Mouse (Mus musculus) spleen, adult 18-20 months (tissue): ENCODE measurements around the gene Fbxo21.
A peak's percentile ranks its signal among the peaks of the same experiment; 100 is the strongest.

Source experiments
- DNase-seq, 2 experiments: peaks; one replicate each; pipeline ENCODE4 v3.0.0; 2022; ENCODE audit warnings: mixed read lengths in 2 of 2

Fbxo21 gene

DNA sequence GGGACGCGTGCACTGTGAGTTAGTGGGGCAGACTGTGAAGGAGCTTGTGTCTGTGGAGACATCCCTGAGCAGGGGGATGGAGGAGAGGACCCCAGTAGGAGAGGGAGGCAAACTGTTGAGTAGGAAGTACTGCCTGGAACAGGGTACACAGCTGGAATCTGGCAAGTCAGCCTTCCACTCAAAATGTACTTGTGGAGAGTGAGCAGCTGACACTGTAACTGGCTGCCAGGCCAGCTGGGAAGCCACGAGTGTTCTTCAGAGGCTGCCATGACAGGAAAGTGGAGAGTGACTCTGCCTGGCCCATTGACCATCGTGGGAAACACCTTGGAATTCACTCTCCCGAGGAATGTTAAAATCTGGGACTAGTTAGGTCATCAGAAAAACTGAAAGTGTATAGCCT, 5.4 kb downstream of the Fbxo21 start:
- no peak for DNase-seq

DNA sequence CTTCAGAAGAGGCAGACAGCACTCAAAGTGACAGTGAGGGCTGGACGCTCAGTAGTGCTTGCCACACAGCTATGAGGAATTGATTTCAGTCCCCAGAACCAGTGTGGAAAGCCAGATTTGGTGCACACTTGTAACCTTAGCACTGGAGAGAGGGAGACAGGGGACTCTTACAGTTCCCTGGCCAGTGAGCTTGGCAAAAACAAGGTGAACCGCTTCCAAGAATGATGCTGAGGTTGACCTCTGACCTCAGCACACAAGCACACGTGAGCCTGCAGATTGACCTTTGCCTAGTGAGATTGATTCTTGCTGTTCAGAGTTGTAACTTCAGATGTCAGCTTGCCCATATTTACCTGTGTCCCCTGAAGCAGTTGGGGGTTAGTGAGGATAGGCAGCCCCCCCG, 9.8 kb downstream of the Fbxo21 start:
- no peak for DNase-seq

DNA sequence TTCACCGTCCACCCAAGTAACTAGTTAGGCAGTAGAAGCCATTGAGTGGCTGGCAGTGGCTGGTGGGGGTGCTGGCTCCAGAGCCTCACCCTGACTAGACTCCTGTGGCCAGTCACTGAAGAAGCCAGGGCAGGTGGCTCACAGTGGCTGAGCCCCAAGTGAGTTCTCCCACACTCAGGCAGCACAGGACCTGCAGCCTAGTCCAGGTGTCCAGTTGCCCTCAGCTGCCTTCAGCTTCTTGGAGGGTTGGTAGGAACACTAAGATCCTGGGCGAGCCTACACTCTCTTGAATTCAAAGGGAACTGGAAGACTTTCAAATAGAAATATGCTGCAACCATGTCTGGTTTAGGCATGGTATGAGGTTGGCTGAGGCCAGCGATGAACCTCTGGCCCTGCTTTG, 11.4 kb downstream of the Fbxo21 start:
- no peak for DNase-seq

DNA sequence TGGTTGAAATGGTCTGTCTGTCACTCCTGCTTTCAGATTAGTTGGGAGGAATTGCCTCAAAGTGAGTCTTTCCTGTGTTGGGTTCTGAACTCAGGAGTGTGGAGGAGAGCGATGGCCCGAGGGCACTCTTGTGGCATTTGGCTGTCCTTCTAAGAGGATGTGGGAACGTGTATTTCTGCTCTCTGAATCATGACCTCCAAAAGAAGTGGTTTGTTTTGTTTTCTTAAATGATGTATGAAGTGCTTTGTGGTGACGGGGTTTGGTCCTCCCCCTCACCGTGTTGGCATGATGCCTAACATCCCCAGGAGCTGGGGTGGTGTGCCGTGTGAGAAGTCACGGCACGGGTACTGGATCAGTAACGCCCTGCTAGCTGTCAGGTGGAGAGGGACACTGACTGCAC, 11.8 kb downstream of the Fbxo21 start:
- no peak for DNase-seq

DNA sequence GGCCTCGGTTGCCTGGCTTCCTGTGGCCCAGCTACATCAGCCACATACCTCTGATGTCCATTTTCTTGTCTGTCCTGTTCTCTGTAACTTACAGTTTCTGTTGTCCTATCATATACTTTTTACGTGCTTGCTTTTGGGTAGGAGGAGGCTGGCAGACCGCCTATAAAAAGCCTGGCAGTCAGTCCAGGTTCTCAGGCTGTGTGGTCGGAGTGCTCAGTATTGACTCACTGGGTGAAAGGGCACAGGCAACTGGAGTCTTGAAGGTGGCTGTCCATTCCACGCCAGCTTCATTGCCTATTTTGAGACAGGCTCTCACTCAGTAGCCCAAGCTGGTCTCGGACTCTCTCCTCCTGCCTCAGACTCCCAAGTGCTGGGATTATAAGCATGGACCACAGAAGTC, 13.2 kb downstream of the Fbxo21 start:
- no peak for DNase-seq

DNA sequence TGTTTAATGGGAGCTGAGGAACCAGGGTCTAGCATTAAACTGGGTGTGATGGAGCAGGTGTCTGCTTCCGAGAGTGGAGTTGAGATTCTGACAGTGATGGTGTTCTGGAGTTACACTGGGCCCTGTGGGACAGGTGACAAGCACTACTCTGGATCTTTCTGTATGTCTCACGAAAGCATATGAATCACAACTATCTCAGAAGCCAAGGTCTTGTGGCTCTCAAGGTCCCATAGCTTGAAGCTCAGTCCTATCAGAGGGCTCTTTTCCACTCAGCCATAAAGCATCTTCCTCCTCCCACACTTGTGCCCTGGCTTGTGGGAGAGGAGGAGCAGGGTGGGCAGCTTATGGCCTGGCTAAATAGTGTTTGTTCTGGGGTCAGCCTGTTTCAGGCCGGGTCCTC, 14.4 kb downstream of the Fbxo21 start:
- no peak for DNase-seq

DNA sequence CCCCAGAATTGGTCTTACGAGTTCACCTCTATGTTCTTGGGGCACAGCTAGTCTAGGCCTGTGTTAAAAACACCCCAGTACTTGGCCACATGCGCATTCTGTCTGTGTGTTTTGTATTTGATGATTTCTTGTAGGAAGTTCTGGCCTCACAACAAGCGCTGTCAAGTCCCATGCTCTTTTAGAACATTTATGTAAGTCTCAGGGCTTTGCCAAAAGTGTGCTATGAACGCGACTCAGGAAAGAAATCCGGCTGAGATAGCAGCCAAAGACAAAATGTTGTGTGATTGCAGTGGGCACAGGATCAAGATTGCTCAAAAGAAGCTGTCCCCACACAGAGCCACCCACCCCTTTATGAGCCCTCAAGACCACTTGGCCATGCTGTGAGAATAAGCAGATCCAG, 17.0 kb downstream of the Fbxo21 start:
- DNase-seq: no peak

DNA sequence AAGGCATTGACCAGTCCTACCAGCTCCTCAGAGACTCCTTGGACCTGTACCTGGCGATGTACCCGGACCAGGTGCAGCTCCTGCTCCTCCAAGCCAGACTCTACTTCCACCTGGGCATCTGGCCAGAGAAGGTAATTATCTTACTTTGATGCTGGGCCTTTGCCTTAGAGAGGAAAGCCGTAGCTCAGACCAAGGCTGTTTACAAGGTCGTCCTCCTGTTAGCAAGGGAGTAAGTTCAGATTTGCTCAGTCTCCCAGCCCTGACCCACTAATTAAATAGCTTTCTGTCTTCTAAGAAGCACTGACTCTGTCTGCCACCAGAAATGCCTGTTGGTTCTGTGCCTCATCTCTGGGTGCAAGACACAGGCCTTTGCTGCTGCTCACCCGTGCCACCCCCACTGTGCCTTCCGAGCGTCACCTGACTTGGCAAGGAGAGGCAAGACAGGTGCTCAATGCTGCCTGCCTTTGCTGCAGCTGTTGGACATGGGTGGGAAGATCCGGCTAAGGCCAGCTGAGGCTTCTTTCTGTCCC, 18.9 kb downstream of the Fbxo21 start:
- no peak for DNase-seq

DNA sequence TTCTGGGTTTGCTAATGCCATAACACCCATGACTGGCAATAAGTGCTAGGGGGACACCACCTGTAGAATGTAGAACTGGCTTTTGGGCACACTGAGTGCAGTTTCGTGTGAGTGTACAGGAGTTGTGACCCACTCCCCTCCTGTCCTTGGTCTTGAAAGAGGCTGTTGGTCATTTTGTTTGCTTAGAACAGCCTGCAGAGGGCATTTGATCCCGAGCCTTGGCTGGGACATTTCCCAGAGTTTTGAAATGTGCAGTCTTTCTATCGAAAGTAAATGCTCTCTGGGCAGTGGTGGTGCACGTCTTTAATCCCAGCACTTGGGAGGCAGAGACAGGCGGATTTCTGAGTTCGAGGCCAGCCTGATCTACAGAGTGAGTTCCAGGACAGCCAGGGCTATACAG, 19.4 kb downstream of the Fbxo21 start:
- DNase-seq: no peak

DNA sequence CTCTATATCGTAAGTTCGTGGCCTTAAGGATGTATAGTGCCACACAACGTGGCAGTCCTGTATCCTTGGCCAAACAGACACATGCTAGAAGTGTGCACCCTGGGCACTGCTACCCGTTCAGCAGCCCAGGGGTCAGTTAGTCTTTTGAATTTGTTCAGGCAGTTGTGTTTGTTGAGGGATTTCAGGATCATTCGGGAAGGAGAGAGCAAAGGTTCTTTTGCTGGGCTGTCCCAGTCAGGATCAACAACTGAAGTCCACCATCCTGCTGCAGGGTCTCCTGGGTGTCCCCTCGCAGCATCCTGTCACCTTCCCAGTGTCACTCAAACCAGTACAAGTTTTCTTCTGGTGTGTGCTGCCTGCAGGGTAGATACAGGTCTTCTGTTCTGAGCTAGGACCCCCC, 20.1 kb downstream of the Fbxo21 start:
- DNase-seq: no peak

DNA sequence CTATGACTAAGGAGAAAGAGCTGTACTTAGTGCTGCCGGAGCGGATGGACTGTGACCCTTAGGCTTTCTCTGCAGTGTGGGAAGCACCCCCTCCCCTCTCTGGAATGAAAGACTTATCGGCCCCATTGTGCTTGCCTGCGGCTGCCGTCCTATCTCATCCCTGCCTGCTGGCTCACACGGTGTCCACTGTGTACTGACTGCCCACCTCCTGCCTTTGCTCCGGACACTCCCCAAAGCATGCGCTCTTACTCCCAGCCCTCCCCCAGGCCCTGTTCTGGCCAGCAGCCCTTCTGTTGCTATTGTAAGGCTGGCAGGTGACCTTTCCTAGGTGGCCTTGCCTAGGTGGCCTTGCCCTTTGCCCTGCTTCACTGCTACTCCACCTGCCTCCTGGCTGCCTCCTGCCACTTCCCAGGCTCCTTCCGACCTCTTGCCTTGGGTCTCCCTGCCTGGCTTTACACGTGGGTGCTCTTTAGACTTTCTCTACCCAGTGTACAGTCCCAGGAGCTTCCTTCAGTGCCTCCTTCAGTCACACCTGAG, 21.0 kb downstream of the Fbxo21 start:
- no peak for DNase-seq

DNA sequence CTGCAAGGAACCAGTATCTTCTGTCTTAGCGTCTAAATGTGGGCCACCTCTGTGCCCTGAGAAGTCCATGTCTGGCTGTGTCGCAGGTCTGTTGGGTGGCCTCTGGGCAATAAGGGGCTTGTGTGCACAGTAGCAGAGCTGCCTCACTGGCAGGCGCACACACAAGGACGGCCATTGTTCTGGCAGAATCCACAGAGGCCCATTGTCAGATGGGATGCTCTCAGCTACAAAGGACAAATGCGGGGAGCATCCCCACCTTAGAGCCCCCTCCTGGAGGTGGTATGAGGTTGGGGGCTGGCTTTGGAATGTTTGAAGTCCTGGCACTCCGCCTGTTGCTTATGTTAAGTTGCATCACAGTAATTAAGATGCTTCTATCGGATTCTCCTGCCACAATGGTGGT, 22.5 kb downstream of the Fbxo21 start:
- no peak for DNase-seq

DNA sequence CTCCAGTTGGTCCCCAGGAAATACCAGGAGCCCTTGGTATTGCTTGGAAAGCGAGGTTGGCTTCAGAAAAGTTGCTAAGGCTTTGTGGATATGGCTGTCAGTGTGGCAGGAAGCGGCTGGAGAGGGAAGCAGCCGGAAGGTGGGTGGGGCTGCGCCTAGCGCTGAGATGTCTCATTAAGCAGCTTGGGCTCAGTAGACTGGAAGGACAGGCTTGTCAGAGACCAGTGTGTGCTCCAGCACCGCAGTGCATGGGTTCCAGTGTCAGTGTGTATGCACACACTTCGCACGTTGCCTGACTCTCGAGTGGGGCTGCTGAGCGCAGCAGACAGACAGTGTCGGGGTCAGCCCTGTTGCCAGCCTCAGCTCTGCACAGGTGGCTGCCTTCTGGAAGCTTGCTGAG, 23.1 kb downstream of the Fbxo21 start:
- no peak for DNase-seq

DNA sequence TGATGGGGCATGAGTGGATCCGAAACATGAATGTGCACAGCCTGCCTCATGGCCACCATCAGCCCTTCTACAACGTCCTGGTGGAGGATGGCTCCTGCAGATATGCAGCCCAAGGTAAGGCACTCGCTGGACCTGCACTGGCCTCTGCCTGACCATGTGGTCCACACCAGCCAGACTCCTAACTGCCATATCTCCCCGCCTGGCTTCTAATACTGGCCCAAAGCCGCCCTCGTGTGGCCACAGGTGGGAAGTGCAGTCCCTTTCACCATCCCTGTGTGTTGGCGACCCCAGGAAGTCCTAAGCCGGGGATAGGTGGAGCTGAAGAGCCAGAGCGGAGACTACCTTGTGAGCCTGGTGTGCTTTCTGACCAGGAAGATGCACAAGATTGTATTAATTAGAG, 25.5 kb downstream of the Fbxo21 start:
- peak; percentile 25 to 64 for DNase-seq

DNA sequence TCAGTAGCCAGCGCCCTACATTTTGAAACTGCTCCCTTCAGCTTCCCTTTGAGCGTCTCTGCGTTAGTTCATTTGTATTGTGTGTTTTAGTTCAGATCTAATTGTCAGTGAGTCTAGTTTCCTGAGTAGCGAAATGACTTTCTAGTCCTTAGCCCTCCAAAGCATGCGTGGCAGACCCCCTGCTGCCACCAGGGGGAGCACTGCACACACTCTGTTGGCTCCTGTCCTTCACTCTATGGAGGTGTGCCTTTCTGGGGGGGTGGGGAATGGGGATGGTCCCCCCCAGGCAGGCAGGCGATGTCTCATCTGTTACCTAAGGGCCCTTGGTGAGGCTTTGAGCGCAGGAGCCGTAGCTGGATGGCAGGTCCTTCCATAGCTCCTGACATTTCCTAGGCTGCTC, 28.1 kb downstream of the Fbxo21 start:
- DNase-seq: peak in 1 of 2 experiments; percentile 69

DNA sequence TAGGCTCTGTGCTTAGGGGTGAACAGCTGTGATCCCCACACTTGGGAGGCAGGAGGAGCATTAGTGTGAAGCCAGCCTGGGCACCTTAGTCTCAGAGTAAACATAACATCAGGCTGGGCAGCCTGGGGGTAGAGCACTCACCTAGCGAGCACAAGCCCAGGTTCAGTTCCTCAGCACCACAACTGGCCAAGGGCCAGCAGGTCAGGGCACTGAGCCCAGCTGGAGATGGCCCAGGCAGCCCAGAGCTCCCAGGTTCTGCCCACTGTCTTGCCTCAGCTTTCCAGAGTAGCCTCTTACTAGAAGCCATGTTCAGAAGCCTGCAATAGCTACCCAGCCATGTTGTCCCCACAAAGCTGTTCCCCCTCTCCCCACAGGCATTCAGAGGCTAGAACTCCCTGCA, 29.2 kb downstream of the Fbxo21 start:
- no peak for DNase-seq

DNA sequence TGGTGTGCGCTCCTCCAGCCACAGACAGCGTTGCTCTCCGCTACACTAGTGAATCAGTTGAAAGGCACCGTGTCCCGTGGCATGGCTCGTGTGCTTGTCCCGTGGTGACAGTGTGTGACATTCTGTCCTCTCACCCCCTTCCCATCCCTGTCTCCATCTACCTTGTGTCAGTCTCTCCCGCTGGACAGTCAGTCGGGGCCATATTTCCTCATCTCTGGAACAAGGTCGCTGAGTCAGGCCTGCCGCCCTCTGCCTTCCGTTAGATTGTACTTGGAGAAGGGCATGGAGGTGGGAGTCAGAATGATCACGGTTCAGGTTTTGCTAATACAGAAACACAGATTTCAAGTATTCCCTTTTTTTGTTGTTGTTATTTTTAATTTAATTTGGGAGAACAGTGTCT, 31.8 kb downstream of the Fbxo21 start:
- DNase-seq: no peak

DNA sequence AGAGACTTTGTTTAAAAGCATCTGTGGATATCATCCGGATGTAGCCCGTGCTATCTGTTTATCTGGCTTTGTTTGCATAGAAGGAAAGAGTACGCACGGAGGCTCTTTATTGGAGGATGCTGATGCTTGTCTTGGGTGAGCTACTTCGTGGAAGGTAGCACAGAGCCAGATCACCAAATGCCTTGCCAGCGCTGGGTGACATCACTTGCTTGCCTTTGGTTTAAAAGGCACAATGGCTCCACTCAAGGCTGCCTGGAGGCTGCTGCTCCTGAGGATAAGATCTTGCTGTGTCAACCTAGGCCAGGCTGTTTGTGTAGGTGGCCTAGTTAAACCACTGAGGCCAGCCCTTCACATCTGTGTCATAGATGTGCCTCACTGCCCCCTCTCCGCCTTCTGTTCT, 34.3 kb downstream of the Fbxo21 start:
- no peak for DNase-seq

DNA sequence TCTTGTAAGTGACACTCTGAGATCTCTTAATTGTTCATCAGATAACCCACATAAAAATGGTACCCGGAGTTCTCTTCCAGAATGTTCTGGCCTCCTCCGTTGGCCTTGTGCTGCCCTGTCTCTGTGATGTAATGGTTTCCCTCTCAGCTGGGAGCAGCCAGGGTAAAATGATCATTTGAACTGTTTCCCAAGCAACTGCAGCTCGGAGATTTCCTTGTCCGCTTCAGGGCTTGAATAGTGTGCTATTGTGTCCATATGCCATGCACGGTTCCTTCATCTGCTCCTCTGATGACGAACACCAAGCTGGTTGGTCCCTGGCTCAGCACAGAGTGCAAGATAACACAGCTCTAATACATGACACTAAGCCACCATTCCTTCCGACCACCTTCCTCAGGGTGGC, 35.3 kb downstream of the Fbxo21 start:
- no peak for DNase-seq

DNA sequence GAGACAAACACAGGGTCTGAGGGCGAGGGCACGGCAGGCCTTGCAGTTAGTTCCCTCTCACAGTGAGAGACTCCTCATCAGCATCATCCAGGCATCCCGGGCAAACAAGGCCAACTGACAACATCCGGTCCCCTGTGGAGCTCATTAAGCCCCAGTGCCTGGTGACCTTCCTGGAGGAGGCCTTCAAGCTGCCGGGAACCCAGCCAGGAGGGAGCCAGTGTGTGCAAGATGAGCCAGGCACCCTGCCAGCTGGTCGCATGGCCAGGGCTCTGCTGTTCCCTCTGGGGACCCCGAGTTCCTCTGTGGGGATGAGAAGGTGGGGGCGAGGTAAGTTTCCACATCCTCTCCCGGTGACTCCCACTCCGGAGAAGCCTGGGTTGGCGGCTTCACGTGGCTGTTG, 38.5 kb downstream of the Fbxo21 start:
- no peak for DNase-seq

DNA sequence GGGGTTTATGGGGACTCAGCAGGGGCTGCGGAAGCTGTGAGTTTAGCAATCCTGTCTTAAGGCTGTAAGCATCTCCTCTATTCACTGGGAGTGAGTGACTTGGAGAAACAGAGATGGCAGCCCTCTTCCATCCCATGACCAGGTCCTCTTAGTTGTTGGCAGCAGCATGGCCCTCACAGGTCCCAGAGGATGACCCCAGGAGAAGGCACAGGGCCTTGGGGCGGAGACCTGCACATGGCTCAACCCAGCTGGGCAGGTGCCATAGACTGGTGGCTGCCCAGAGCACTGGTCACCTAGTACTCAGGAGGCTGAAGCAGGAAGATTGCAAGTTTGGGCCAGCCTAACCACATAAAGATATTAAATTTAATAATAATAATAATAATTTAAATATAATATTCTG, 39.1 kb downstream of the Fbxo21 start:
- DNase-seq: no peak

DNA sequence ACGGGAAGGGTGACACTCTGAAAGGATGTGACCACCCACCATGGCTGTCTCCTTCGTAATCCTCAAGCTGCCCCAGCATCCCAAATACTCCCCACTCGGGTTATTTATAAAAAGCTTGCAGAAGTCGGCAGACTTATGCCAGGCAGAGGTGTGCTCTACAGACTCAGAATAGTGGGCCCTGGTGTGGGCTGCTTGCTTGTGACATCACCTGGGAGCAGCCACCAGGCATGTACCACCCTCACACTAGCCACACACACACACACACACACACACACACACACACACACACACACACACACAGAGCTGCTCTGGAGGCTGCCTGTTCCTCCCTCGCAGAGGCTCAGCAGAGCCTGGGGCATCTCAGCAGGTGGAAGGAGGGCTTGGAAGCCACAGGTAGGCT, 41.0 kb downstream of the Fbxo21 start:
- no peak for DNase-seq

DNA sequence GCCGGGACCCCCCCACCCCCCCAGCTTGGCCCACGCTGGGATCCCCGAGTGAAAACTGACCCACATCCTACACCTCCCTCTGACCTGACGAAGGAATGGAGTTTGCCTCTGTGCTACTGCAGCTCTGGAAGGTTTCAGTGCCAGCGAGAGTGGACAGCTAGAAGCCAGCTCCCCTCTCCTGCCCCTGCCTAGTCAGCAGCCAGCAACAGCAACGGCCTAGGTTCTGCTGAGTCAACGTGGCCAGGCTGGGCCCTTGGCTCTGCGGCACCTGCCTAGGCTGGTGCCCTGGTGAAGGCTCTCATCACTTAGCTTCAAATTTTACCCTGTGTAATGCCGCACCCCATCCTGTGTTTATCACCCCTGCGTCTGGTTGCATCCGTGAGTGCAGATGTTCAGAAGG, 43.4 kb downstream of the Fbxo21 start:
- no peak for DNase-seq

DNA sequence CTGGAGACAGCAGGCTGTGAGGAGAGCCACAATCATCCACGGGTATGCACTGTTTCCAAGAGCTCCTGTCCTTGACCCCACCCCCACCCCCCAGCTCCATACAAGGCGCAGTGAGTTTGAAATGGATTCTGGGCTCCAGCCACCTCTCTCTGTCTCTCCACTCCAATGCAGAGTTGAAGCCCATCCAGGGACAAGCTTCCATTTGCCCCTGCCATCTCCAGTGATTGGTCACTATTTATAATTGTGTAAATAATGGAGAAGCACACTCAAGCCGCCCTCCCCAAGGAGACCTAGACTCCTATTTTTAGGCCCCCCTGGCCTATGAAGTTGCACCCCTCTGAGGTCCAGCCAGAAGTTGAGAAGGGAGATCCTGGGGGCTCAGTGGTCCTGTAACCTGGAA, 46.5 kb downstream of the Fbxo21 start:
- no peak for DNase-seq

DNA sequence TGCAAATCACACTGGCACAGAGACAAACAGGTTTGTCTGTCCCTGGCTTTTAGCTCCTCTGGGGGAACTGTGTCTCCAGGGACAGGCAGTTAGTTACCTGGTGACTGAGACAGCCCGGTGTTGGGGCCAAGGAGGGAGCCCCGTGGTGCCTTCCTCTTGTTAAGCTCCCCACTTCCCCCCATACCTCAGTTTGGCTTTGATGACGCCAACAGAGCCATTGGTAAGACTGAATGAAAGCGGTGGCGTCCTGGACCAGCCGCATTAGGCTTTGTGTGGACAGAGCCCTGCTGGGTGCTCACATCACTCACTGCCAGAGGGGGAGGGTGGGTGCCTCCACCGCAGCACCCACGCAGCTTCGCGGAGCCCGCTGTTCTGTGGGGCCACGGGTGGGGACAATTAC, 49.4 kb downstream of the Fbxo21 start:
- no peak for DNase-seq

DNA sequence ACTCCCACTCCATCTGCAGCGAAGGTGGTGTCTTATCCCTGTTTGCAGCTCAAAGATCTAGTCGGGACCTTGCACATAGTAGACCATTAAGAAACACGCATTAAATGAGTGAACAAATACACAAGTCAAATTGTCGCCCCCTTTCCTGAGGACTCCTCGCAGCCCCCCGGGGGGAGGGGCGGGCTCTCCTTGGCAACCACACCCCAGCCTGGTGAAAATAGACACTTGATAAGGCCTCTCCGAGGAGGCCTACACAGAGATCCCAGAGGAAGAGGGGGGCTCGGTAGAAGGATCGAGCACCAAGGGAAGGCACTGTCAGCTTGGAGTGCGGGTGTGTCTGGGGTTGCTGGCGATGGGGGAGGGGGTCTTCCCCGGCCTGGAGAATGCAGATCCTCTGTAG, 49.8 kb downstream of the Fbxo21 start:
- no peak for DNase-seq
